9 mouse cellular contexts compared by ENCODE assay signal in genomic region chr19:38238213-38238951, GRCm38 (mm10). TPM values are rescaled to one million over a fixed set of nuclear protein-coding genes. Genes with fewer than 3 reads are reported as not detected.
DNase-seq lines count a peak whose midpoint lies in the region; ATAC-seq and TF ChIP-seq lines count a peak whose summit lies in the region.
"Had no signal": no experiment of that assay in that cellular context is flagged by ENCODE, and none has a peak within 500 bp of the region (broad histone marks: within the 10 kb centered on the region; RNA-seq: fewer than 3 reads in every experiment).

No protein-coding gene starts in this region.

- H3K9ac ChIP-seq in forebrain, postnatal 0 days, result no peak overlapping the region

- H3K4me1 ChIP-seq in forebrain, postnatal 0 days (ENCODE audit: insufficient read depth), result peaks cover 4% of the 10 kb centered on the region

- H3K9me3 ChIP-seq in forebrain, postnatal 0 days (ENCODE audit: low read length), result no peaks in the 10 kb centered on the region

- intact Hi-C loops in heart, postnatal 36 days (cut with DNase I), result no loop called here

- 40% methylated on average over 12 of the region's 12 CpGs for WGBS in forebrain, postnatal 0 days

- H3K27me3 ChIP-seq in forebrain, postnatal 0 days (ENCODE audit: insufficient read depth, low read length), result no peaks in the 10 kb centered on the region

- no peak overlapping the region for H3K4me3 ChIP-seq in forebrain, postnatal 0 days (ENCODE audit: low read depth, low read length)

- peak; percentile 8 for DNase-seq in adrenal gland, postnatal 10 days
- no peak for DNase-seq in adrenal gland, adult 2 months
- peak; percentile 73 for DNase-seq in forebrain, postnatal 0 days
- DNase-seq in layer of hippocampus, postnatal 36 days, result peak; percentile 72 to 74
- DNase-seq in right cerebral cortex, postnatal 10 days (ENCODE audit: low spot score in 2 of 2), result peak; percentile 82 to 83
- DNase-seq in lung, postnatal 25 days (ENCODE audit: low spot score), result no peak
- DNase-seq in heart, postnatal 36 days, result no peak
- no peak for DNase-seq in kidney, postnatal 14 days

- peak overlapping the region; percentile 20; the same call in 1 of the 2 replicates for H3K4me2 ChIP-seq in forebrain, postnatal 0 days (ENCODE audit: low read depth)

- no peaks in the 10 kb centered on the region for H3K36me3 ChIP-seq in forebrain, postnatal 0 days (ENCODE audit: insufficient read depth)

- TF ChIP-seq CTCF in forebrain, postnatal 0 days (IDR thresholded peaks at IDR 0.05; ENCODE audit: low read depth), result no peak

- peak; percentile 91 for ATAC-seq in forebrain, postnatal 0 days

- peak overlapping the region; percentile 64 for H3K27ac ChIP-seq in forebrain, postnatal 0 days (ENCODE audit: low read depth, low read length)
- H3K27ac ChIP-seq: kidney, postnatal 0 days had no signal

RNA-seq across cellular contexts. Expression of gene Fra10ac1, which starts 14.4 kb away (rescaled TPM):
- 10 to 100 TPM; 13.4 to 18.8 TPM for total RNA-seq in adrenal gland, postnatal 10 days (2021)
- total RNA-seq in adrenal gland, adult 2 months (2021), result 10 to 100 TPM; 11.2 to 16.3 TPM
- polyA plus RNA-seq in adrenal gland, adult 2 months (2012; rRNA removed), result 2.6 and 4.5 TPM in 2 replicates
- 10.6 and 13.0 TPM in 2 replicates for total RNA-seq in forebrain, postnatal 0 days (2014; rRNA removed)
- 32.6 and 36.1 TPM in 2 replicates for polyA plus RNA-seq in forebrain, postnatal 0 days (2015; fragmentation: Nextera tagmentation; extraction: Ambion mirVana)
- 10 to 100 TPM; 19.6 to 21.9 TPM for total RNA-seq in layer of hippocampus, postnatal 36 days (2021)
- 10 to 100 TPM; 11.4 to 11.8 TPM for total RNA-seq in heart, postnatal 36 days (2021)

RNA-seq across cellular contexts. Expression of gene Lgi1, which starts 26.0 kb away (rescaled TPM):
- total RNA-seq in adrenal gland, postnatal 10 days (2021), result 1 to 10 TPM; 3.2 to 5.8 TPM
- total RNA-seq in adrenal gland, adult 2 months (2021), result 1 to 10 TPM in 1 of 2 experiments, under 1 TPM in 1; 0.43 to 1.8 TPM
- polyA plus RNA-seq in adrenal gland, adult 2 months (2012; rRNA removed), result 0.09 TPM in 2 replicates
- total RNA-seq in forebrain, postnatal 0 days (2014; rRNA removed), result 19.2 and 20.3 TPM in 2 replicates
- polyA plus RNA-seq in forebrain, postnatal 0 days (2015; fragmentation: Nextera tagmentation; extraction: Ambion mirVana), result 19.3 and 25.7 TPM in 2 replicates
- 100 to 1,000 TPM; 189 to 201 TPM for total RNA-seq in layer of hippocampus, postnatal 36 days (2021)
- total RNA-seq in heart, postnatal 36 days (2021), result 1 to 10 TPM; 2.9 to 7.3 TPM

Comparison
In these comparisons a context has a peak if more than half of its experiments do, and no peak if none do; other contexts are left out.
1. DNase-seq: peak in adrenal gland, postnatal 10 days (single experiment), forebrain, postnatal 0 days (single experiment), layer of hippocampus, postnatal 36 days (2 of 2) and right cerebral cortex, postnatal 10 days (2 of 2); none in adrenal gland, adult 2 months (single experiment), lung, postnatal 25 days (single experiment), heart, postnatal 36 days (0 of 2) and kidney, postnatal 14 days (single experiment).